Mouse (Mus musculus): ENCODE data around the gene Sprr2k.

GRCm38 (mm10) chr3:92466576-92466975 is 34.2 kb downstream of the Sprr2k start:
- no peak for TF ChIP-seq CTCF (IDR thresholded peaks at IDR 0.05; ENCODE audit: low read depth)
- TF ChIP-seq EP300 (IDR thresholded peaks at IDR 0.05; ENCODE audit: low read depth) = no peak
